Mouse (Mus musculus) monocyte, adult 2 months (primary cell): ENCODE measurements around the gene Etfb.

Experiments
- DNase-seq, 2 experiments: peaks; one replicate each; pipeline ENCODE4 v3.0.0; 2022; ENCODE audit warnings: low spot score in 2 of 2, low read depth in 1 of 2

Etfb gene

DNA sequence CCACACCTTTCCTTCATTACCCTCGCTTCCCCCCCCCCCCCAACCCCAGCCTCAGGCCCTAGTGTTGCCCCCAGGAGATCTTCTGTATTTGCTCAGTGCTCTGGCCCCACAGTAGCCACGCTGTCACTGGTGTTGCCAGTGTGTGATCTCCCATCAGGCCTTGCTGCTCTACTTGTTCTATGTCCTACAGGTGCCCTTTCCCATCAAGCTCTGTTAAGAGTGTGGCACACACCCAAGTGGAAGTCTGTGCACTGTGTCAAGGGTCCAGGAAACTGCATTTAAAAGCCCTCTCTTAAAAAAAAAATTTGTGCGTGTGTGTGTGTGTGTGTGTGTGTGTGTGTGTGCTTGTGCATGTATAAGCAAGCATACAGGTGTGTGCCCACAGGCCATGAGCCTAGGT, 4.4 kb downstream of the Etfb start:
- no peak for DNase-seq

DNA sequence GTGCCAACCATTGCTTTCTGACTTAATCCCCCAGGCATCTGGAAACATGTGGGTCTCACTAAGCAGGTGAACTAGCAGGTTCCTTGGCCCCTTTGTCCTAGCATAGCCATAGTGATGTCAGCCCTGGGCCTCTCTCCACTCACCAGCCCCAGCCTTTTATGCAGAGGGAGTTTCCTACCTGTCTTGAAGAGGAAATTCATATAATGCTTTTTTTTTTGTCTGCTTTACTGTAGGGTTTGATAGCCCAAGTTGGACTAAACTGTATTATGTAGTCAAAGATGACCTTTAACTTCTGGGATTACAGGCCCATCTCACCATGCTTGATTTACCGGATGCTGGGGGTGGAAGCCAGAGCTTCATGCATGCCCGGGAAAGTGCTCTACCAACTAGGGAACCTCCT, 5.9 kb downstream of the Etfb start:
- DNase-seq = no peak

- no peak for DNase-seq
Measured at GRCm38 (mm10) chr7:43451726-43452125, 7.8 kb downstream of the Etfb start.

DNA sequence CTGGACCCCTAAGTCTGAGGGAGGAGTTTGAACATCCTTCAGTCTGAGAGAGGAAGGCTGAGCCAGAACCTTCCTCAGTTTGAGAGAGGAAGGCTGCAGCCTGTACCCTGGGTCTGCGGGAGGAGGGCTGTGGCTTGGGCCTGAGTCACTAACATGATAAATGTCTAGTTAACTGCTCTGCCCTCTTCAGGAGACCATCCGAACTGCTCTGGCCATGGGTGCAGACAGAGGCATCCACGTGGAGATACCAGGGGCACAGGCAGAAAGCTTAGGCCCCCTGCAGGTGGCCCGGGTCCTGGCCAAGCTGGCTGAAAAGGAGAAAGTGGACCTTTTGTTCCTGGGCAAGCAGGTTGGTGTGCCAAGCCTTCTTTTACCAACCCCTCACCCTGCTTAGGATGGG, 8.7 kb downstream of the Etfb start:
- DNase-seq = no peak

DNA sequence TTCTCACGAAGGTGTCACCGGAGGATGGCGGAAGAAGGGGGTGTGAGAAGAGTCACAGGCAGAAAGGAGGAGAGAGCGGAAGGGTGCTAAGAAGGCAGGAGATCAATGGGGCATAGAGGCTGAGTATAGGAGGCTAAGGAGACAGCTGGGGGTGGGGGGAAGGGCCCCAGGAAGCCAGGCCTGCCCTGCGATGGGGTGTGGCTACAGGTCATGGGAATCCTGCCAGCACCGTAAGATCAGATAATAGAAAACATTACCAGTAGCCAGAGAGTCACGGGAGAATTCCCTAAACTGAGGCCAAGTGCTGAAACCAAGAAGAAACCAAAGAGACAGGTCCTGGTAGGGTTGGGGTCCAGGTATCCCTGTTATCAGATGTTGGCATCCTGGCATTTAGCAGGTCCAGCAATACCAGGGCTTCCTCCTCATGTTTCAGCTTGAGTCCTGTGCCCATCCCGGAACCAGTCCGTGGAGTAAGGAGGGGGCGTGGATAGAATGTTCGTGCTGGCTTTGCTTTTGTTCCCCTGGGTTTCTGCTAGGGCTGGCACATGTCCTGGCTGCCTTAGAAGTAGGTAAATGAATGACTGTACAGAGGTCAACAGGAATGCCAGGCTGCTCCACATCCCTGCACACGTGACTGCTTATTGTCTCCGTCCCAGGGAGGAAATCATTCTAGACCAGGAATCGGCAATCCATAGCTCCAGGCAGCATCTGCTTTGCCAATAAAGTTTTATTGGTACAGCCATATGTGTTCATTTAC, 9.9 kb downstream of the Etfb start:
- no peak for DNase-seq

DNA sequence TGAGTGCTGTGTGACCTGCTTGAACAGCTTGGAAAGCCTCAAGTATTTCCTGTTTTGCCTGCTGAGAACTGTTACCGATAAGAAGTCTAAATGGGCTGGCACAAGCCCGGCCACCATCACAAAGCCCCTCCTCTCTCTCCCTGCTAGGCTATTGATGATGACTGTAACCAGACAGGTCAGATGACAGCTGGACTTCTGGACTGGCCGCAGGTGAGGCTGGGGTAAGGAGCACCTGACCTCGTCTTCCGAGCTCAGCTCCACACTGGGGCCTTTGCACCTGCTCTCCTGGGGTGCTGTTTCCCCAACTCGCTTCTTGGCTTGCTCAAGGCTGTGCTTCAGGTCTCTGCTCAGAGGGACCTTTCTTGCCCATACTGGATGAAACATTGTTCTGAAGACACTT, 10.5 kb downstream of the Etfb start:
- no peak for DNase-seq

- no peak for DNase-seq
Measured at GRCm38 (mm10) chr7:43462851-43463250, 19.0 kb downstream of the Etfb start, which contains the start of gene Vsig10l. TSS of gene Vsig10l (plus strand) at chr7:43463151.

- no peak for DNase-seq
Measured at GRCm38 (mm10) chr7:43463976-43464375, 20.1 kb downstream of the Etfb start.

DNA sequence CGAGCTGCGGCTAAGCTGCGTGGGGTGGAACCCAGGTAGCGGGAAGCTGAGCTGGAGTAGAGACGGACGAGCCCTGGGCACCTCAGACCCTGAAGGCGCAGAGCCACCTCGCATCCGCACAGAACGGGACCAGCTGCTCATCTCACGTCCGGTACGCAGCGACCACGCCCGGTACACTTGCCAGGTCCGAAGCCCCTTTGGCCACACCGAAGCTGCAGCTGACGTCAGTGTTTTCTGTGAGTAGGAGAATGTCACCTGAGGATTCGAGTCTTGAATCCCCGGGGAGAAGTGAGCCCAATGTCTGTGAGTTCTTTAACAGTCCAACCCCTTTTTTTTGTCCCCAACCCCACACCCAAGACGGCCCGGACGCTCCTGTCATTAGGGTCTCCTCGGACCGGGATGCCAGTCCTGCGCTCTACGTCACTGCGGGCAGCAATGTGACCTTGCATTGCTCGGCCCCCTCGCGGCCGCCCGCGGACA, 21.0 kb downstream of the Etfb start:
- no peak for DNase-seq

- DNase-seq = peak; percentile 94 to 95
Measured at GRCm38 (mm10) chr7:43465344-43466098, 21.6 kb downstream of the Etfb start.

GRCm38 (mm10) chr7:43466099-43466694, 22.3 kb downstream of the Etfb start:
- peak; percentile 51 to 74 for DNase-seq

DNA sequence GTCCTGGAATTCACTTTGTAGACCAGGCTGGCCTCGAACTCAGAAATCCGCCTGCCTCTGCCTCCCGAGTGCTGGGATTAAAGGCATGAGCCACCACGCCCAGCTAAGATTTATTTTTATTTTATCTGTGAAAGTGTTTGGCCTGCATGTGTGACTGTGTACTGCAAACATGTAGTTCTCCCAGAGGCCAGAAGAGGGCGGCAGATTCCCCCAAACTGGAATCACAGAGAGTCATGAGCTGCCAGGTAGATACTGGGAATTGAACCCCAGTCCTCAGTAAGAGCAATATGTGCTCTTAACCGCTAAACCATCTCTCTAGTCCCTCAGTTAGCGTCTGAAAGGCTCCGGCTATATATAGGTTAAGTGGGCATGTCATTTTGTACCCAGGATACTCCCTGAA, 26.5 kb downstream of the Etfb start:
- peak in 1 of 2 experiments; percentile 35 for DNase-seq

DNA sequence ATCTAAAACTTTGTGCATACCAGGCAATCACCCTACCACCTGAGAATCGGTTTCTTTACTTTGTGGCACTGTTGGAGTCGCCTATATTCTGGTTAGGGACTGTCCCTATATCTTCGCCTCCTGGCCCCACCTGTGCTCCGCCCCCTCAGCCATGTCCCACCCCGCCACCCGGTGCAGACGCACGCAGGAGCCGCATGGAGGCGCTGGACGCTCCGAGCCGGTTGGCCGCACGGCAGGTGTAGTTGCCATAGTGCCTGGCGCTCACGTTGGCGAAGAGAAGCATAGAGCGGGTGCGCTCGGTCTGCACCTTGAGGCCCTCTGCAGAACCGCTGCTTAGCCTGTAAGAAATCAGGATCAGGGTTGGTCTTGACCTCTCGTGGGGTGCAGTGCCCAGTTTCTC, 31.8 kb downstream of the Etfb start:
- DNase-seq = no peak

- no peak for DNase-seq
Measured at GRCm38 (mm10) chr7:43476376-43476775, 32.5 kb downstream of the Etfb start.

- no peak for DNase-seq
Measured at GRCm38 (mm10) chr7:43481191-43481590, 37.3 kb downstream of the Etfb start.

DNA sequence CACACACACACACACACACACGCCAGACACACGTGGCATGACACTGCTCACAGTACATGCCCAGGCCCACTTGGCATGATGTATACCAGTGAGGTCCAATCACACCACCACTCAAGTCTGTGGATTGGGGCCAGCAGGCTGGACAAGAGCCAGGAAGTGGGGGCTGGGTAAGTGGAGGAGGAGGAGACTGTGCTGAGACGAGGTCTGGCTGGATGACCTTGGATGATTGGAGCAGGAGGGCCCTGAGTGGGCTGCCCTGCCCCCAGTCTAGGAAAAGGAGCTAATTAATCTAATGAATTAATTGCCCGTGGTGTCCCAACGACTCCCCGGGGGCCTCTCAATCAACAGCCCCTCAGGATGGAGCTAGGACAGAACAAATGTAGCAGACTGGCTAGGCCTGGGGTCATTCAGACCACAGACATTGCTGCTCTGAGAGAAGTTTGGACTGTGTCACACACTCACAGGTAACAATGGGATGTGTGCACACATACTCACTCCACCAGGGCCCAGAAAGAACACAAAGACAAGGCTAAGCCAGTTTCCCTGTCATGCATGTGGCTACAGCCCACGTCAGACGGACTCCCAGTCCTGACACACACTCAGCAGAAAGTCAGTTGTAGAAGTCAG, 38.3 kb downstream of the Etfb start:
- no peak for DNase-seq

DNA sequence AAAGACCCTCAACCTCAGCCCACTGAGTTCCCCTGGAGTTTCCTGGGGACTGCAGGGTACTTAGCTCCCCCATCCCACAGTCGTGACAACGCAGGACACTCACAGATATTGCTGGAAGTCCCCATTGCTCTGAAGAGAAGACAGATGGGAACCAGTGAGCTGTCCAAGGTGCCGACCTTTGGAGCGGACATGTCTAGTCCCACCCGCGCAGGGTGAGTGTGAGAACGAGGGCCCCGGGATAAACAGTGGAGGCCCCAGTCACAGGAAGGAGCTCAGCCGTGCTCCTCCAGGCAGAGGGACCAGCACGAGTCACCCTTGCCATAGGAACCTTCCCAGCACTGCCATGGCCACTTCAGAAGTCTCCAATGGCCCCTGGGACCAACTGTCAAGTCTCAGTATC, 39.4 kb downstream of the Etfb start:
- no peak for DNase-seq

- DNase-seq = no peak
Measured at GRCm38 (mm10) chr7:43488646-43489045, 44.8 kb downstream of the Etfb start.

DNA sequence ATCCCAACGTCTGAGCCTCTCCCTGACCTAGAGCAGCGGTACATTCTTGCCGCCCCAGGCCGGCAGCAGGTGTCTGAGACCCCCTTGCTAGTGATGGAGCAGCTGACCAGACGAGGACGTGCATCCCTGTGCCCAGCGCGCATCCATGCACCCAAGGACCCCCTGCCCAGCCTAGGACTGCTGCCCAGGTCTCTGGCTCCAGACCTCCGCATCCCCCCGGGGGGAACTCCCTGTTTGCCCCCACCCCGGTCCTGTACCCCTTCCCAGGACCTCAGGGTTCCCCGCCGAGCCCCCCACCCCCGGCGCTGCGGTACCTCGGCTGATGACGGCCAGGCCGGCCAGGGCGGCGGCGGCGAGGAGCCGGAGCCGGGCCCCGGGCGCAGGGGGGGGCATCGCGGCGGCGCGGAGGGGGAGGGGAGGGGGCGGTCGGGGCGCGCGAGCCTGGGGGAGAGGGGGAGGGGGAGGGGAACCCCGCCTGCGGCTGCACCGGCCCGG, 45.8 kb downstream of the Etfb start, which contains the start of gene Iglon5:
Gene Iglon5 (minus strand): TSS at position 445 of the 495 bp plus-strand sequence.
- DNase-seq = no peak

DNA sequence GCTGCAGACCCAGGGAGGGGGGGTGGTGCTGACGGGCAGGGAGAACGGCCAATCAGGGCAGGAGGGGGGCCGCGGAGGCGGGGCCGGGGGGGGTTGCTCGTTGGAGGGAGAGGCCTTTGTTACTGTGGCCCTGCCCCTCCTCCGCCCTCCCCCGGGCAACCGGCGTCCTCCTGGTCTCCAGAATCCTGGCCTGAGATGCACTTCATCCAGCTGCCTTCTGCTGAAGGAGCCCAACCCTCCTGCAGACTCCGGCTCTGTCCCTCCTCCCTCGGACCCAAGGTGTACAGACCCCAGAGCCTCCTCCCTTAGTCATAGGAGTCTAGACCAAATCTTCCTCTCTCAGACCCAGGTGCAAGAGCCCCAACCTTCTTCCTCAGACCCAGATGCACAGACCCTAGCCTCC, 46.3 kb downstream of the Etfb start:
- no peak for DNase-seq

DNA sequence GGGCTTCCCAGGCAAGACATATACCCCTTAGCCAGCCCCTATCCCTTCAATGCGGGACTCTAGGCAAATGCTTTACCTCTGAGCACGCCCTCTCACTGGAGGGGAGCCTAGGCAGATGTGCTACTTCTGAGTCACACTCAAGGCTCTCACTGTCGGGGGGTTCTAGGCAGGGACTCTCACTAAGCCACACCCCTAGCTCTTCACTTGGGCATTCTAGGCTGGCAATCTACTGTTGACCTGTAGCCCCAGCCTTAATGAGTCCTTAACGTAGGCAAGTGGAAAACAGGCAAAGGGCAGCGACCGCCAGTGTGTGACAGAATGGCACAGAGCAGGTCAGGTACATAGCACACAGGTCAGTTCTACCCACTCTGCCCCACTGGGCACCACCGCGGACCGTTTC, 47.0 kb downstream of the Etfb start:
- DNase-seq = no peak
